Mouse (Mus musculus): ENCODE measurements at regions not wholly inside any gene's neighbourhood (a gene's known extent, or its start where the extent isn't known, plus 50 kb on each side); places are given as distances from the start of the nearest gene placed in this dataset.
A peak's percentile ranks its signal among the peaks of the same experiment; 100 is the strongest.
"Not testable (repeated sequence)": the region's sequence is repeated elsewhere in the genome, so short reads cannot be mapped to it uniquely, and the experiment has no call there.

DNA sequence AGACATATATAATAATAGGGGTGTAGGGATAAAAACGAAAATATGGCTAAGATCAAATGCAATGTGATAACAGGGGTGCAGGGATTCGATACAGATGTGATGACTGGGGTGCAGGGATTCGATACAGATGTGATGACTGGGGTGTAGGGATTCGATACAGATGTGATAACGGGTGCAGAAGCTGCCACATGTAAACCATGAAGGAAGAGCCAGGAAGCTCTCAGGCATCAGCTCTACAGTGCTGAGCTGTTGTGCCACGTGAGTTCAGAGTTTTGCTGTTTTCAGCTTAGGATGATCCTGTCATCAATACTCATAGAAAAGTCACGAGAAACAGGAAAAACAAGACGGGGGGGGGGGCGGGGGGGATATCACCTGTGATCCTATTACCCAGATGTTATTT lies 221.2 kb upstream of the Klf3 start:
- no peaks in the 10 kb centered on the region for H3K27me3 ChIP-seq
- H3K4me1 ChIP-seq, result peaks cover 49% of the 10 kb centered on the region
- WGBS, result 72% methylated on average over 9 of the region's 9 CpGs
- H3K4me3 ChIP-seq (replicated peaks), result no peak overlapping the region
- 0 out of 2 replicates have a peak, but pooled peaks cover 2% of the 10 kb centered on the region for H3K9me3 ChIP-seq (replicated peaks)
- H3K36me3 ChIP-seq, result no peaks in the 10 kb centered on the region
- no peak overlapping the region for H3K4me2 ChIP-seq
- H3K9ac ChIP-seq, result no peak overlapping the region
- peak overlapping the region; percentile 89; the same call in 1 of the 2 replicates for H3K27ac ChIP-seq
- ATAC-seq (replicated peaks; ENCODE audit: low FRiP score), result no peak

DNA sequence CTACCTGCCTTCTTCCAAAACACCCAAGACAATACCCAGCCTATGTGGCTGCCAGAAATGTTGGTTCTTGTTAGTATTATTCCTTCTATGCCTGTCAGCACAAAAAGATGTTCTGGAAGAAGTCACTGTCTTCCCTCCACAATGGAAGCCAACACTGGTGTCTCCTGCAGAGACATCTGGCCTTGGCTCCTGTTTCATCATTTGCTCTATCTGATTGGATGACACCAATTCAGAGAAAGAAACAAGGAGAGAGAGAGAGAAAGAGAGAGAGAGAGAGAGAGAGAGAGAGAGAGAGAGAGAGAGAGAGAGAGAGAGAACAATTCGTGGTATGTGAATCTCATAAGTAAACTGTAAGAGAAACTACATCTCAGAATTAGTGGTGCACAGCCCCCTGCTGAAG lies 218.9 kb upstream of the Klf3 start:
- H3K27me3 ChIP-seq, result no peaks in the 10 kb centered on the region
- H3K4me2 ChIP-seq, result no peak overlapping the region
- H3K4me1 ChIP-seq, result peaks cover 36% of the 10 kb centered on the region
- H3K4me3 ChIP-seq (replicated peaks), result no peak overlapping the region
- H3K27ac ChIP-seq, result no peak overlapping the region
- H3K9ac ChIP-seq, result no peak overlapping the region
- H3K9me3 ChIP-seq (replicated peaks), result 0 out of 2 replicates have a peak, but pooled peaks cover 2% of the 10 kb centered on the region
- H3K36me3 ChIP-seq, result no peaks in the 10 kb centered on the region
- 55% methylated on average over 1 of the region's 1 CpGs for WGBS
- ATAC-seq (replicated peaks; ENCODE audit: low FRiP score), result no peak

DNA sequence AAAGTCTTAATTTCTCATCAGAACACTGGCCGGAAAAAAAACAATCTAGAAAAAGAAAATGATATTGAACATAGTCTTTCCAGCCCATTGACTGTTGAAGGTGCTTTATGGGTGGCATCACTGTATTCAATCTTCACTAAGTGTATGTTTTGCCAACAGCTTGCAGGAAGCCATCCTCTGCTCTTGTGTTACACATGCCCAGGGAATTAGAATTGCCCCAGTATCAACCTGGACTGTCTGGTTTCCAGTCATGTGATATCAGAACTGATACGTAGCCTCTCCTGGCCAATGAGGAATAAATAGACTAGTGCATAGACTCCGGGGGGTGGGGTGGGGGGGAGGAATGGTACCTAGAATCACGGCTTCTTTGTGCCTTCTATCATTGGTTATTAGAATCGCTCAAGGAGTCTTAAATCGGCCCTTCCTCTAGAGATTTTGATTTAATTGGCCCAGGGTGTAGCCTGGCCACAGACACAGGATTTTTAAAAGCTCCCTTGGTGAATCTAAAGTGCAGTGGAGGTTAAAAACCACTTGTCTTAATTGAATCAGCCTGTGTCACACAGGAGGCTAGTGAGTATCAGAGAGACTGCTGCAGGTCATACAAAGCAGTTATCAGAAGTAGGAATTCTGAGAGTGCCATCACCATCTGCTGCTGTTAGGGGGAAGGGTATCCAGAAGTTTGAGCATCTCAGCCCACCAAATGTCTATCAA lies 218.0 kb upstream of the Klf3 start:
- Histone ChIP-seq H3K4me1 (peaks cover 27% of the 10 kb centered on the region), H3K4me2 (no peak overlapping the region), H3K27ac (no peak overlapping the region), H3K4me3 (replicated peaks) (no peak overlapping the region), H3K9ac (no peak overlapping the region), H3K27me3 (no peaks in the 10 kb centered on the region), H3K9me3 (replicated peaks) (0 out of 2 replicates have a peak, but pooled peaks cover 2% of the 10 kb centered on the region), H3K36me3 (no peaks in the 10 kb centered on the region)
- WGBS, result 79% methylated on average over 6 of the region's 6 CpGs
- ATAC-seq (replicated peaks; ENCODE audit: low FRiP score), result no peak

DNA sequence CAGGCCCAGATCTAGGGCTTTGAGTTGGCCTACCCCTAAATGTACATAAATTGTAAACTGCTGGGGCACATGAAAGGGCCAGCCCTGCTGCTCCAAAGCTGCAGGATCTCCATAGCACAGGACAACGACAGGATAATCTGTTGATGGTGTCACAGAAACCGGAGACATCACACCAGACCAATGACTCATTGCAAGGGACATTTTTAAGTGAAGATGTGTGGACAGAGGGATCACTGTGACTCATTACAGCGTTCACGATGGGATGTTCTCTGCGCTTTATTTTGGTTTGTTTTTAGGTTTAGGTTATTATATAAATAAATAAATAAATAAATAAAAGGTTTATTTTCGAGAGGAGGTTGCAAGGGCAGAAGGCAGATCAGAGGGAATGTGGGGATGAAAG lies 216.9 kb upstream of the Klf3 start:
- H3K4me1 ChIP-seq, result peaks cover 18% of the 10 kb centered on the region
- no peak overlapping the region for H3K4me3 ChIP-seq (replicated peaks)
- H3K27ac ChIP-seq, result no peak overlapping the region
- 77% methylated on average over 6 of the region's 6 CpGs for WGBS
- H3K9me3 ChIP-seq (replicated peaks), result 0 out of 2 replicates have a peak, but pooled peaks cover 2% of the 10 kb centered on the region
- no peak overlapping the region for H3K9ac ChIP-seq
- no peaks in the 10 kb centered on the region for H3K36me3 ChIP-seq
- ATAC-seq (replicated peaks; ENCODE audit: low FRiP score), result no peak
- no peaks in the 10 kb centered on the region for H3K27me3 ChIP-seq
- H3K4me2 ChIP-seq, result no peak overlapping the region

DNA sequence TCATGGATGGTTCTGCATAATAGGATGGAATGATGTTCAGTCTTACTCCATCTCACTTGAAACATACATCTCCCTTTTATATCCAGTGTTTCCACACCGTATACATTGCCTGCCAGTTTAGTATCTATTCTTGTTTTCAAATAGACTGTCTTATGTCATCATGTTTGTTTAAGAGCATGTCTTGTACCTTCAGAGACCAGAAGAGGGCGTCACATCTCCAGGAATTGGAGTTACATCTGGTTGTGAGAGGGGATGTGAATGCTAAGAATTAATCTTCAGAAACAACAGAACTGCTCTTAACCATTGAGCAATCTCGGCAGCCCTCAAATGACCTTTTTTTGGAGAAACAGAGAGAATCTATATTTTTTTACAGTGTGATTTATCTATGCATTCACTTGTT lies 216.3 kb upstream of the Klf3 start:
- 88% methylated on average over 3 of the region's 3 CpGs for WGBS

DNA sequence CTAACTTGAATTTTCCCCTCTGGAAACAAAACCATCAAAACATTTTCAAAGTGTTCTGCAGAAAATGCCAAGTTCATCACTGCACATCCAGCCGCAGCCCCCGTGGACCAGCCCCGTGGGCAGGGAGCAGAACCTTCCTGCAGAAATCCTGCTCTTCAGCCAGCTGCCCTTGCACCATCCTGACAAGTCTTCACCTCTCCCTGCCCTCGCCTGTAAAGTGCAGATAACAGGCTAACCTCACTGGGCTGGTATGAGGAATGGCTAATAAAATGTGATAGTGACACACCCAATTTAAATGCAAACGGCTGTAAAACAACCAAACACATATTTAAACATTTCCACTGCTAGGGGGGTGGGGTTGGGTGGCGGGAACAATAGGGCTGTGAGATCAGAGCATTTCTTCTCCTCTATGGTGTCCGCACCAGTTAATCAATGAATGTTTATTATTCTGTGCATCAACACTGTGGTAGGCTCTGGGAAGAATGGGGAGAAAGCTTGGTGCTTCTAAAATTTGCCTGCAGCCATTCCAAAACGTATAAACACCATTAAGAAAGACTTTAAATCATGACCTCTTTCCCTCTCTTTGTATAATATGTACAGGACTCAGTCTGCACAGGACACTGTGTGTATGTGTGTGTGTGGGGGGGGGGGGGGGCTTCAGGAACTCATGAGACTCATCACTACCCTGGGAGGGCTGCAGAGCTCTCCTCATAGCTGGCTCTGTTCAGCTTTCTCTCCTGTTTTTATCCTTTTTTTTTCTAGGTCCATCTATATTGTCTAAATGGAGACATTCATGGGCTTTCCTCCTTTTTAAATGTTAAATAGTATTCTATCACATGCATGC lies 215.1 kb upstream of the Klf3 start:
- peak; percentile 74; the same call in 1 of the 2 replicates for ATAC-seq (replicated peaks; ENCODE audit: low FRiP score)
- WGBS, result 22% methylated on average over 8 of the region's 8 CpGs
- Histone ChIP-seq H3K27ac (peak overlapping the region; percentile 56), H3K9me3 (replicated peaks) (0 out of 2 replicates have a peak, but pooled peaks cover 2% of the 10 kb centered on the region), H3K4me2 (no peak overlapping the region), H3K36me3 (no peaks in the 10 kb centered on the region), H3K9ac (no peak overlapping the region), H3K4me1 (peaks cover 10% of the 10 kb centered on the region), H3K27me3 (no peaks in the 10 kb centered on the region), H3K4me3 (replicated peaks) (no peak overlapping the region)

More for the DNA sequence above, 216.3 kb upstream of the Klf3 start:
- 0 out of 2 replicates have a peak, but pooled peaks cover 2% of the 10 kb centered on the region for H3K9me3 ChIP-seq (replicated peaks)
- H3K27ac ChIP-seq, result no peak overlapping the region
- H3K9ac ChIP-seq, result no peak overlapping the region
- H3K36me3 ChIP-seq, result no peaks in the 10 kb centered on the region
- no peaks in the 10 kb centered on the region for H3K27me3 ChIP-seq
- H3K4me1 ChIP-seq, result peaks cover 11% of the 10 kb centered on the region
- H3K4me2 ChIP-seq, result no peak overlapping the region
- ATAC-seq (replicated peaks; ENCODE audit: low FRiP score), result no peak
- no peak overlapping the region for H3K4me3 ChIP-seq (replicated peaks)

DNA sequence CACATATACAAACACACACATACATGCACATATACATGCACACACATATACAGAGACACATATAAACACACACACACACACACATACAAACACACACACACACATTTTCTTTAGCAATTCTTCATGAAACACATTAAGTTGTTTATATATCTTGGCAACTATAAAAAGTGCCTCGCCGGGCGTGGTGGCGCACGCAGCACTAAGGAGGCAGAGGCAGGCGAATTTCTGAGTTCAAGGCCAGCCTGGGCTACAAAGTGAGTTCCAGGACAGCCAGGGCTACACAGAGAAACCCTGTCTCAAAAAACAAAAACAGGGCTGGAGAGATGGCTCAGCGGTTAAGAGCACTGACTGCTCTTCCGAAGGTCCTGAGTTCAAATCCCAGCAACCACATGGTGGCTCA lies 214.4 kb upstream of the Klf3 start:
- WGBS, result 95% methylated on average over 8 of the region's 8 CpGs
- not testable (repeated sequence) for H3K9ac ChIP-seq; H3K36me3 ChIP-seq; H3K4me3 ChIP-seq (replicated peaks); ATAC-seq (replicated peaks; ENCODE audit: low FRiP score); H3K9me3 ChIP-seq (replicated peaks); H3K27me3 ChIP-seq; H3K4me2 ChIP-seq
- H3K4me1 ChIP-seq, result peaks cover 10% of the 10 kb centered on the region
- 0 out of 2 replicates have a peak overlapping the region, but pooled peaks have one; percentile 9 for H3K27ac ChIP-seq

DNA sequence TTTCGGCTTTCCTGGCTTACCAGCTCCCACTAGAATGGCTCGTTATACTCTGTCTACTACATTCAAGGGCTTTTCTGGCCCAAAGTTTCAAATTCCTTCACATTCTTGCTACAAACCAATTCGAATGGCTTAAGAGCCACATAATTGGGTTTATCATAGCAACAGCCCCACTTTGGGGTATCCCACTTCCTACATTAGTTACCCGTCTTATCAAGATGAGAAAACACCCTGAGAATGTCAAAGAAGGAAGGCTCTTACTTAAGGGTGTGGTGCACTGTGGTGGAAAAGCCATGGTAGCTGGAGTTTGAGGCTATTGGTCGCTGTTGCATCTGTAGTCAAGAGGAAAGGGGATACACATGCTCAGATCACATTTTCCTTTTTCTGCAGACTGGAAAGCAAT lies 213.2 kb upstream of the Klf3 start:
- 0 out of 2 replicates have a peak, but pooled peaks cover 2% of the 10 kb centered on the region for H3K9me3 ChIP-seq (replicated peaks)
- H3K4me2 ChIP-seq, result no peak overlapping the region
- no peaks in the 10 kb centered on the region for H3K27me3 ChIP-seq
- no peak overlapping the region for H3K4me3 ChIP-seq (replicated peaks)
- H3K9ac ChIP-seq, result no peak overlapping the region
- H3K27ac ChIP-seq, result no peak overlapping the region
- H3K36me3 ChIP-seq, result no peaks in the 10 kb centered on the region
- H3K4me1 ChIP-seq, result peaks cover 11% of the 10 kb centered on the region
- 94% methylated on average over 5 of the region's 5 CpGs for WGBS
- no peak for ATAC-seq (replicated peaks; ENCODE audit: low FRiP score)

DNA sequence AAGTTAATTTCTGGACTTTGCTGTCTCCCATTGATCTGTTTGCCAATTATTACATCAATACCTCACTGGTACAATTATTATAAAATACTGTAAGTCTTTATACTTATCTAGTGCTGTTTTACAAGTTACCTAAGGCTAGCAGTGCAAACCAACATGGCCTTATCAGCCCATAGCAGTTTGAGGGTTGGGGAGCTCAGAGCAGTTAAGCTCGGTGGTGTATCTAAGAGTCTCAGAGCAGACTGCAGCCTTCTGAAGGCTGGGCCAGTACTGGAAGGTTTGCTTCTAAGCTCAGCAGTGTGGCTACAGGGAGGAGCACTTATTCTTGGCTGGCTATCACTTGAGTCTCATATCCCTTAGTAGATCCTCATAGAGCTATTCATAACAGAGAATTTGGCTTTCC lies 212.4 kb upstream of the Klf3 start:
- peaks cover 18% of the 10 kb centered on the region for H3K4me1 ChIP-seq
- 0 out of 2 replicates have a peak, but pooled peaks cover 2% of the 10 kb centered on the region for H3K9me3 ChIP-seq (replicated peaks)
- 91% methylated on average over 1 of the region's 1 CpGs for WGBS
- no peak overlapping the region for H3K9ac ChIP-seq
- no peak overlapping the region for H3K27ac ChIP-seq
- H3K4me3 ChIP-seq (replicated peaks), result no peak overlapping the region
- no peaks in the 10 kb centered on the region for H3K27me3 ChIP-seq
- peak; percentile 73; the same call in 1 of the 2 replicates for ATAC-seq (replicated peaks; ENCODE audit: low FRiP score)
- H3K4me2 ChIP-seq, result no peak overlapping the region
- no peaks in the 10 kb centered on the region for H3K36me3 ChIP-seq

DNA sequence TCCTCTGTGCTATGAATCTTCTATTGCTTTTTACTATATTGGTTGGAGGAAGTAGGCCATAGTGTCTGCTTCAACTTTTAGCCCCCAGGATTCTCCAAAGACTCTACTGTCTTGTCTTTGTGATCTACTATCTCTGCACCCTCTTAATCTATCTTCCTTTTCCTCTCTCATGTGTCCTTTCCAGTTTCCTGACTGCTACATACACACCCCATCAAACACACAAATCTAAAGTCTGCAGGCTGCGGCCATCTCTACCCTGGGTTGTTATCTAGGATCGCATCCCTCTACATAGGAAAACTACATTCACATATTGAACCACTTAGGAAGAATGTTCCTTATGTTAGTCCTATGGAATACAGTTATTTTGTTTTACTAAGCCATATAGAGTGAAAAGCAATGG lies 211.4 kb upstream of the Klf3 start:
- no peak overlapping the region for H3K4me2 ChIP-seq
- 0 out of 2 replicates have a peak, but pooled peaks cover 2% of the 10 kb centered on the region for H3K9me3 ChIP-seq (replicated peaks)
- H3K4me1 ChIP-seq, result peaks cover 25% of the 10 kb centered on the region
- H3K27ac ChIP-seq, result no peak overlapping the region
- no peaks in the 10 kb centered on the region for H3K36me3 ChIP-seq
- no peak overlapping the region for H3K9ac ChIP-seq
- H3K4me3 ChIP-seq (replicated peaks), result no peak overlapping the region
- ATAC-seq (replicated peaks; ENCODE audit: low FRiP score), result no peak
- H3K27me3 ChIP-seq, result no peaks in the 10 kb centered on the region
- WGBS, result 95% methylated on average over 2 of the region's 2 CpGs

DNA sequence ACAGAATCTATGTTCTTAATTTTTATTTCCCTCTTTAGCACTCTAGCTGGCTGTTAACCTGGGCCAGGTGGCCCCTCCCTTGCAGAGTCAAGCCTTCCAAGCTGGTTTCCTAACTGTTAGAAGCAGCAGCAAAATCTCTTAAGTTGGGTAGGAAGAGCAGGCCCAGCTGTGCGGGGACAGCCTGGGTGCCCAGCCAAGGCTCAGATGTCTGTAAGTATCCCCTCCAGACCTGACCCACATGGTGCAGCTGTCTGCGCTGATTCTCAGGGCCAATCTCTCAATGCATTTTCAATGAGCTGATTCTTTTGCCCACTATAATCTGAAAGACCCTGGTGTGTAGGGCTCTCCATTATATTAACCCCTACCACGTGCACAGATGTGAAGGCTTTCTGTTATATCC lies 208.0 kb upstream of the Klf3 start:
- no peak overlapping the region for H3K4me2 ChIP-seq
- H3K4me3 ChIP-seq (replicated peaks), result no peak overlapping the region
- H3K9ac ChIP-seq, result no peak overlapping the region
- H3K9me3 ChIP-seq (replicated peaks), result no peaks in the 10 kb centered on the region
- no peak for ATAC-seq (replicated peaks; ENCODE audit: low FRiP score)
- no peaks in the 10 kb centered on the region for H3K27me3 ChIP-seq
- no peaks in the 10 kb centered on the region for H3K36me3 ChIP-seq
- 65% methylated on average over 3 of the region's 3 CpGs for WGBS
- peaks cover 33% of the 10 kb centered on the region for H3K4me1 ChIP-seq
- no peak overlapping the region for H3K27ac ChIP-seq

DNA sequence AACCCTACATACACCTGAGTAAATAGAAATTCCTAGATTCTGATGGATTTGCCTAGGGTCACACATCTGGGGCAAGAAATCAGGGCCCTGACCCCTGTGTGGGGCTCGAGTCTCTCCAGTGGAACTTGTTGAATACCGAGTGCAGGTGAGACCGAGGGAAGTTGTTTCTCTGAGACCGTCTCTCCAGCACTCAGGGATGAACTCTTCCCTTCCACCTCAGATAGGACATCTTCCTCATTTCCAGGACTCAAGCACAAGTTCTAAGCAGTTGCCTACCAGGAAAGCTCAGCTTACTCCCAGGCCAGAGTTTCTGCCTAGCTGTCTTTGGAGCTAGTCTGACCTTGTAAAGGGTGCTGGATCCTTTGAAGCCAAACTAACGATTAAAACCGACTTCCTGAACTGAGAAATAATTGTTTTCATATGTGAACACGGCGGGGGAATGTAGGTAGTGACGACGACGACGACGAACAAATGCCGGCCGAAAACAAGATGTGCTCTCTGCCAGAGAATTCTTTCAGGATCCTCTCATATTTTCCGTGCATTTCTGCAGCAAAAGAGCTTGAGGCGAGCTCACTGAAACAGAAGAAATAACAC lies 207.3 kb upstream of the Klf3 start:
- no peaks in the 10 kb centered on the region for H3K9me3 ChIP-seq (replicated peaks)
- H3K4me1 ChIP-seq, result peaks cover 39% of the 10 kb centered on the region
- H3K27ac ChIP-seq, result no peak overlapping the region
- no peak for ATAC-seq (replicated peaks; ENCODE audit: low FRiP score)
- no peak overlapping the region for H3K4me3 ChIP-seq (replicated peaks)
- no peak overlapping the region for H3K4me2 ChIP-seq
- no peaks in the 10 kb centered on the region for H3K27me3 ChIP-seq
- H3K36me3 ChIP-seq, result no peaks in the 10 kb centered on the region
- H3K9ac ChIP-seq, result no peak overlapping the region
- 52% methylated on average over 17 of the region's 17 CpGs for WGBS
